Mouse (Mus musculus): ENCODE data around the gene Itpkb.

DNA sequence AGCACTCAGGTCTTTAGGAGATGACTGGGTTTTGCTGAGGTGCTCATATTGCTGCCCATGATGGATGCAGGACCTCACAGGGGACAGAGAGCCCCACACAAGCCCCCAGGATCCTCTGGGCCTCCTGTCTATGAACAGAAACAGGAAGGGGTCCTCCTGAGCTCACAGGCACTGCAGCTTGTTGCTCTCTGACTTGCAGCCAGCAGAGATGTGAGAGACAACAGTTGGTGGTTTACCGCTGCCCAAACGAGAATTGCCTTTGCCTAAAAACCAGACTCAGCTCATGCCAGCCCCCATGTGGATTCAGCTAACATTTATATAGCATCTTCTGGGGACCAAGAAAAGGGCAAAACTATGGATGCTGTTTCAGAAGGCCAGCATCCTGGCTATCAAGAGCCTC lies 119.4 kb downstream of the Itpkb start:
- TF ChIP-seq GATA1 (IDR thresholded peaks at IDR 0.05; ENCODE audit: low read length), result no peak
- TF ChIP-seq TAL1 (IDR thresholded peaks at IDR 0.05; ENCODE audit: low read length), result no peak
